Mouse (Mus musculus) ovary, adult 18-20 months (tissue): Measurements from ENCODE around the gene Ccdc194.
"Not testable (repeated sequence)": the region's sequence is repeated elsewhere in the genome, so short reads cannot be mapped to it uniquely, and the experiment has no call there.

Source experiments
- DNase-seq: peaks from one replicate; pipeline ENCODE4 v3.0.0; 2022; ENCODE audit warnings: low spot score, mixed read lengths

Ccdc194 gene

DNA sequence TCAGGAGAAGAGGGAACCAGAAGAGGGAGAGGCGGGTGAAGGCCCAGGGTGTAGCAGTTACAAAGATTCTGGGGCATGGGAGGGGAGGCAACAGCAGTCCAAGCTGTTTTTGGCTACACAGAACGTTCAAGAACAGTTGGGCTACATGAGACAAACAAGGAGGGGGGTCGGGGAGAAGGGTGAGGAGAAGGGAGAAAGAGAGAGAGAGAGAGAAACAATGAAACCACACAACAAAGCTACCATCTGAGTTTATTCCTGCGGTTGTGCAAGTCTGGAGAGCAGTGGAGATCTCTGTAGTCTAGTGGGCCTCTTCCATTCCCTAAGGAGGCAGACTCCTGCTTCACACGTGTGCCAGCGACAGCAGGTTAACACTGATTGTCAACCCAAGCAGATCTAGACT is 28.5 kb upstream of the Ccdc194 start:
- DNase-seq = no peak

DNA sequence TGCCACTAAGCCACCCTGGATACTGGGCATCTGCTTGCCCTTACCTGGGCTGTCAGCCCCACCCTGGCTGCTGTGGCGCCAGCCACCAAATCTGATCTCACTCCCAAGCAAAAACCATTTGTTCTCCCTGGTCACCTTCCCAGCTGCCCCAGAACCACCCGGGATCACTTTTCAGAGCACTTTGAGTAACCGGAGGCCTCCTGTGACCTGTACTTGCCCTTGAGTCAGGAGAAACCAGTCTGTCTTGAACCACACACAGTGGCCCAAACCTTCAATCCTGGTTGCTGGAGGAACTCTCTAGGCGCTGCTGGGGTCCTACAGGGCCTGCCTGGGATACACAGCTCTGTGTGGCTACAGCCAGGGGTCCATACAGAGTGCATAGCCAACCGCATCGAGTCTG is 27.3 kb upstream of the Ccdc194 start:
- DNase-seq = no peak

DNA sequence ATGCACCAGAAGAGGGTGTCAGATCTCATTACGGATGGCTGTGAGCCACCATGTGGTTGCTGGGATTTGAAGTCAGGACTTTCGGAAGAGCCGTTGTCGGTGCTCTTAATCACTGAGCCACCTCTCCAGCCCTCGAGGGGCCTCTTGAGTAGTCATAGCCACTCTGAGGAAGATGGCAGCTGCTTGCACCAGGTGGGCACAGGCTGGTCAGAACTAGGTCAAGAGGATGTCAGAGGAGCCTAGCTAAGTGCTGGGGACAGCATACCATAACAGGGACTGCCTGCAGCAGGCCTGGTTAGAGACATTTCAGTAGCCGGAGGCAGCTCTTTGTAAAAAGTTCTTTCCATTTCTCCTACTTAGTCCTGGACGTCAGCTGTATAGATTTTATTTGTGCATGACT is 25.2 kb upstream of the Ccdc194 start:
- no peak for DNase-seq

DNA sequence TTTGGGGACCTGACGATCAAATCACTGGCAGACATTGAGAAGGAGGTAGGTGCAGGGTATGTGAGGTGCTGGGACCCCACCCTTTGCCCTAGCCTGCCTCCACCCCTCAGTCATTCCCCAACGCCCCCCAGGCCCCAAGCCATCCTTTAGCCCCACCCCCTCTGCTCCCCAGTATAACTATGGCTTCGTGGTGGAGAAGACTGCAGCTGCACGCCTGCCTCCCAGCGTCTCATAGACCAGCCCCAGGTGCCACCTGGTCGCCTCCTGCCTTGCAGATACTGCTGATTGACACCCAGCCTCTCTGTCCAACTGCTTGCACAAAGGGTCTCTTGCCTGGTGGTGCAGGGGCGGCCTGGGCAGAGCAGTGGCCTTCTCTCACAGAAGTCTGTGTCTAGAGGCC is 22.1 kb upstream of the Ccdc194 start:
- no peak for DNase-seq

DNA sequence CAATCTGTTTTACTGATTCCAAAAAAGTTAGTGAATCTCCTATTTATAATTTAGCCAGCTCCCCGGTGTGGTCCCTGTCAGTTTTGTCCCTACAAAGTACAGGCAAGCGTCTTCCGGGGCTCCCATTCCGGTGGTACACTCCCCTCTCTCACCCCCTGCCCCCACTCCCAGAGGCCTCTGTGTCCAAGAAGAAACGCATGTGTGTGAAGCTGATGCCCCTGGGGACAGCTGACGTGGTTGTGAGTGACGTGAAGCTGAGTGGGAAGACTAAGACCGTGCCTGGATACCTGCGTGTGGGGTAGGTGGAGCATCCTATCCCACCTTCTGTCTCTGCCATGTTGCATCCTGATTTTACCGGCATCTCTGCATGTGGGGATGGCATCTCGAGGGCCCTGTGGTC is 19.5 kb upstream of the Ccdc194 start:
- DNase-seq = no peak

DNA sequence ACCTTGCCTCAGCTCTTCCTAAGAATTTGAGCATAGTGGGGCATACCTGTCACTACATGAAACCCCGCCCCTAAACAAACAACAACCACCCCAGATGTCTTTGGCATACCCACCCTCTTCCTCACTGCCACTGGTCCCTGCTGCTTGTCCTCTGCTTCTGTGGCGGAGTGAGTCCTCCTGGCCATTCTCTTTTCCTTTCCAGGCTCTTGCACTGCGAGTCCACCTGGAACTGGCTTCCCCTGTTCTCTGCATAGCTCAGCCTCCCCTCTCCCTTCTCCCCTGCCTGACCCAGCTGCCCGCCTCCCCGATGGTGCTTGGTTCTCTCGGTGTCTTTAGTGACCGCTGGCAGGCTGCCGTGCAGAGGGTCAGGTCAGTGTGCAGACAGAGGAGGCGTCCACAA is 18.2 kb upstream of the Ccdc194 start:
- no peak for DNase-seq

DNA sequence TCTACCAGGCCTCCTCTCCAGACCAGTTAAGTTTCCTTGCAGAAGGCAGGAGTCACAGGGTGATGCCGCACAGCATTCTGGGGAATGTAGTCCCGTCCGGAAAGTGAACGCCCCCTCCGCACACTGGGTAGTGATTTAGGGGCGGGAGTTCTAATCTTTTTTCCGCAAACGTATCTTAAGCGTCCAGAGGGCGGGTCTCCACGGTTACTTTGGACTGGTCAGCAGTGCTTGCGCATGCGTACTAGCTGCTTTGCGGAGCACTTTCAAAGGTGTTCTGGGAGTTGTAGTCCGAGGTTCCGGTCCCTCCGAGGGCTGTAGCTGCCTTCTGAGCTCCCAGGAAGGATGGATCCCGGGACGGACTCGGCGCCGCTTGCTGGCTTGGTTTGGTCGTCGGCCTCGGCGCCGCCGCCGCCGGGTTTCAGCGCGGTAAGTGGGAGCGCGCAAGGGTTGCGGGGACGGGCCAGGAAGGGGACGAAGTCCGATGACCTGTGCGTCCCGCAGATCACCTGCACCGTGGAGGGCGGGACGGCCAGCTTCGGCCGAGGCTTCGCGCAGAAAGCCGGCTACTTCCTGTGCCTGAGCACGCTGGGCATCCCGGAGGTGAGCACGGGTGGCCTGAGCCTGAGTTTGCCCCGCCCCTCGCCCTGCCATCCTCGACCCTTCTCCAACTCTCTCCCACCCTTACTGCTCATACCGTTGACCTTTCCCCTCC is 17.3 kb upstream of the Ccdc194 start, which contains the start of gene Mvb12a:
Gene Mvb12a (plus strand): TSS at position 291 of the 712 bp plus-strand sequence.
- peak; percentile 98 for DNase-seq

DNA sequence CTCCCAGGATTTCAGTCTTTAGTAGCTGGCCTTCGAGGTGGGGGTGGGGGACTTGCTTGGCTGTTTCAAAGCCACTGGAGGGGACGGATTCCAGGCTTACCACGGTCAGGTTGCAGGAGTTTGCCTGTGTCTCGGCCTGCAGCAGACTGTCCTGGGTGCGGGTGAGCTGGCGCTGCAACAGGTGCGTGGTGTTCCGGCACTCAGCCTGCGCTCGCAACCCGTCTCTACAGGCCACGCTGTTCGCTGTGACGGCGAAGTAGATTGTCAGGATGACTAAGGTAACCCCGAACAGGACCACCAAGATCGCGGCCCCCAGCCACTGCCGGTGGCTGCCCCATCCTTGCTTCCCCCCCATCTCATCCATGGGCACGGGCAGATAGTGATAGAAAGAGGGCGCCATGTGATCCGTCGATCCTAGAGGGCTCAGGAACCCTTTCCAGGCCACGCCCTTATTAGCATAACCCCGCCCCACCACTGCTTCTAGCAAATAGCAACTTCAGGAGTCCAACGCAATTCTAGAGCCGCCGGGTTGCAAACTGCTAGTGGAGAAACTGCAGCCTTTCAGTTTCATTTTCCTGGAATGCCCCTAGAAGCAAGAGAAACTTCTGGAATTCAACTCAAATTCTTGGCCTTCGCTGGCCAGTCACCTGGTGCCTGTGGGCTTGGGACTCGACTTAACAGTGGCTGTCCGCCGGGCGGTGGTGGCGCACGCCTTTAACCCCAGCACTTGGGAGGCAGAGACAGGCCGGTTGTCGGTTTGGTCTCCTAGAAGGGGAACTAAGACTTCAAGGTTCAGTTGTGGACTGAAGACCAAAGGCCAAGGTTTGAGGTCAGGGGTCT is 11.7 kb upstream of the Ccdc194 start, which contains the start of gene Bst2:
Gene Bst2 (minus strand): TSS at position 429 of the 840 bp plus-strand sequence.
- peak; percentile 89 for DNase-seq

DNA sequence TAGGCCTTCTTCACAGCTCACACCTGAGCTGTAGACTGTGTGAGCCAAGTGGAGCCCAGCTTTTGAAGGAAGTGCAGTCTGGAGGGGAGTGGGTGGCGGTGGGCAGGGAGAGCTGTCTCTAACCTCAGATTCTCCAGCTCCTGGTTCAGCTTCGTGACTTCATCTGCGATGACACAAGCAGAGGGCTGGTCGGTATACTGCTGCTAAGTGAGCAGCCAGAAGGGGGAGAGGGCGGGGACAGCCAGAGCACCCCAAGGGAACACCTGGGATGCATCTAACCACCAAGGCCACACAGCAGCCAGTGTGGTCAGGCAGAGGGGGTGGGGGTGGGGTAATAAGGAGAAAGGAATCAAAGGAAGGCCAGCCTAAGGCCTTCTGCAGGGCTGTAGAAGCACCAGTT is 10.2 kb upstream of the Ccdc194 start:
- DNase-seq = peak; percentile 49

DNA sequence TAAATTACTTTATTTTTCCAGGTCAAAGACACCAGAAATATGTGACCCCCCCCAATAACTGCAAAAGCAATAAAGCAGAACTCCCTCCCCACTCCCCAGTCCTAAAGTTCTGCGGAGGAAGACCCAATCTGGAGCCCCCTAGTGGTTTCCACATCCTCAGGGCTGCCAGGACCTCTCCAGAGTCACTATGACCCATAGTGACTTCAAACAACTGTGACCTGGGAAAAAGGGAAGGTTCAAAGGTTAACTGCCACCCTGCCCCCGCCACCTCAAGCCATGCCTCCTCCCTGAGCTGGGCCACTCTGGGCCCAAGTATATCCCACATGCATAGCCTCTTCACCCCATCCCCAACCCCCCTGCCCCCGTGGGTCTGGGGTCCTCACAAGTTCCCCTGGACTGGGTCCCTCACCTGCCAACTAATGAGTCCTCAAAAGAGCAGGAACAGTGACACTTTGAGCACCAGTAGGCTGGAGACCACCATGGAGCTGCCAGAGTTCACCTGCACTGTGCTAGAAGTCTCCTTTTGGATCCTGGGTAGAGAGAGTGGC is 8.8 kb upstream of the Ccdc194 start:
- no peak for DNase-seq

DNA sequence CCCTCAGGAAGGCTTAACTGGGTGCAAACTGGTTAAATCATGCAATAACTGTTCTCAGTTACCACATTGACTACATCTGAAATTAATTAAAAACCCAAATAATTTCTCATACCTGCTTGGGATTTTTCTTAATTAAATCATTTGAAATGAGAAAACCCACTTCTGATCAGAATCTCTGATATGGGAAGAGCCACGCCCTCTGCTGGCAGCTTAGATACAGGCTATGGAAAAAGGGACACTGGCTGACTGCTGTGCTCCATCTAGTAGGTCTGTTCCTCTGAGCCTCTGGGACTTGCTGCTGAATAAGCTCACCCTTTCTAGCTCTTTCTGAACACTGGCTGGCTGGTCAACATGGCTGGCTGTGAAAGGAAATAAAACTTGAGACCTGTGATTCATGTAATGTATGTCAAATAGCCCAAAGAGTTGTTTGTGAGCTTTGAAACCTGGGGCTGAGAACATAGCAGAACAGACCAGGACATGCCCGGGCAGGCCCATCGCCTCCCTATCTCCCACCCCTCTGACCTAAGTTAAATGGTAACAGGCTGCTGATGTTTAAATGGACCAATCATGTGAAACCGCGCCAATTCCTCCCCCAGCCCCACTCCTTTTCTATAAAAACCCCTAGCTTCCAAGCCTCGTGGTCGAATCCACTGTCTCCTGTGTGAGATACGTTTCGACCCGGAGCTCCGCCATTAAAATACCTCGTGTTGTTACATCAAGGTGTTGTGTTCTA is 5.4 kb upstream of the Ccdc194 start:
- DNase-seq = not testable (repeated sequence)

DNA sequence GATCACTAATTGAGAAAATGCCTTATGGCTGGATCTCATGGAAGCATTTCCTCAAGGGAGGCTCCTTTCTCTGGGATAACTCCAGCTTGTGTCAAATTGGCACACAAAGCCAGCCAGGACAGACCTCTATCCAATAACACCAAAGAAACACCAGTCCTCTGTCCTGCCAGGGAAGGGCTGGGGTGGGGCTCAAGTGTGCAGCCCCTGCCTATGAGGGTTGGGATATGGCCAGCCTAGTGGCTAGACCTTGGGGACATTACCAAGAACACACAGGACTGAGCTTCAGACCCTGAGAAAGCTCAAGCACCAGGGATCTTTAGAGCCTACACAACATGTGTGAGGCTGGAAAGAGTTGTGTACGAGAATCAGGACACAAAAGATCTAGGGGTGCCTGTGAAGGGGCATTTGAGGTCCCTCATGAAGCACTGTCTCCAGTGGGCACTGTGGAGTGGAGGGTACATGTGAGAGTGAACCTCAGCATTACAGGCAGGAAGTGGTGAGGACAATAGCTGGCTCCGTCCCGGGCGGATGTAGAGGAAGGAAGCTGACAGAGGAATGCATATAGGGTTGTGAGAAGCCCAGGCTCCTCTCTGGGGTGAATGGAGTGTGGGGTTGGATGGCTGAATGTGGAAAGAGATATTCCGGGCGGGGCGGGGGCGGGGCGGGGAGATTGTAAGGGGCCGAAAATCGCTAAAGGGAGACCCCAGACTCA is 3.0 kb upstream of the Ccdc194 start:
- DNase-seq = no peak

DNA sequence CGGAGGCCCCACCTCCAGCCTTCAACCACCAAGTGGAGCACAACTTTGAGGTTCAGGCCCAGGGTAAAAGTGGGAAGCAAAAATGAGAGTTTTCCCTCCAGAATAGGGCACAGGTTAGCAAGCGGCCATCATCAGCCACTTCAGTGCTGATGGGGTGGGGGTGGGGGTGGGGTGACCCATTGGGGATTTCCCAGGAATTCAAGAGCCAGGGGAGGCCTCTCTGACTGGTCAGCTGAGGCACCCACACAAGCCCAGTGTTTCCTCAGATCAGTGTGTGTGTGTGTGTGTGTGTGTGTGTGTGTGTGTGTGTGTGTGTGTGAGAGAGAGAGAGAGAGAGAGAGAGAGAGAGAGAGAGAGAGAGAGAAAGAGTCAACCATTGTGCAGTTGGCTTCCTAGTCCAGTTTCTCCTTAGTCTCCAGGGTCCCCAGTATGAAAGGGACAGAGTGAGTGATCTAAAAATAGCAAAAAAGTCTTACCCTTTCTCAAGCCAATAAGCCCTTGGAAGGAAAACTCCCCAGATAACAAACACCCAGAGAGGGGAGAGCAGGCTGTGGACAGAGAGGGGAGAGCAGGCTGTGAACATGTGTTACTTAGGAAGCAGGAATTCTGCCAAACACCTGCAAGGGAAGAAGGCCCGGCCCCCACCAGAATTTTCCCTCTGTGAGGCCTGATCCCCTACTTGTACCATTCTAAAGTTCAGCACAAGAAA is 1.8 kb upstream of the Ccdc194 start:
- DNase-seq = no peak

DNA sequence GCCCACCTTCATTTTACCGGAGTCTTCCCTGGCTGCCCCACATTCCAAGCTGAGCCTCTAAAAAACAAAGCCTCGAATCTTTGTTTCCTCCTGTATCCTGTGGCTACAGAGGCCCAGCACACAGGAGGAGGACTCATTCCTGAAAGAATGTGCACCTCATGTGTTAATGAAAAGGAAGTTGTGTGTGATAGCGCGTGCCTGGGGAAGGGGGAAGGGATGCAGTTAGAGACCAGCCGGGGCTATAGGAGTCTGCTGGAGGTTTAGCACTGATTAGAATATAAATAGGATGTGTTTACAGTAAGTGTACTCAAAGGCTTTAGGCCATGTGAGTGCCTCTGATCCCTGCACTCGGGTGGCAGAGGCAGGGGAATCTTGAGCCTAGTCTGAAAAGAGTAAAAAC is 761 bp upstream of the Ccdc194 start:
- no peak for DNase-seq

DNA sequence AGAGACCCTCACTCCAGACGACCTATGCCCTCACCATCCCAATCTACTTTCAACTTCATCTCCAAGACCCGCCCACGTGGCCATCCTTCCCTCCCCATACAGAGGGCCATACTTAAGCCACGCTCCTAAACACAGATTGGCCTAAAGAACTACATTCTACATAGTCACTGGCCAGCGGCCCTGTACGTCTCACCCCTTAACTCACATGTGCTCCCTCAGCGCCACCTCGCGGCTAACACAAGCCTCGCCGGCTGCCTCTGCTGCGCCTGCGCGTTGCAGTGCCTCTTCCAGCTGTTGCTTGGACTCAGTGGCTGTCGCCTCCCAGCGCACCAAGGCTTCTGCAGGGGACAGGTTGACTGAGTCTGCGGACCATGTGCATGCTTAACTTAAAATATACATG is 3.9 kb downstream of the Ccdc194 start:
- DNase-seq = peak; percentile 87

DNA sequence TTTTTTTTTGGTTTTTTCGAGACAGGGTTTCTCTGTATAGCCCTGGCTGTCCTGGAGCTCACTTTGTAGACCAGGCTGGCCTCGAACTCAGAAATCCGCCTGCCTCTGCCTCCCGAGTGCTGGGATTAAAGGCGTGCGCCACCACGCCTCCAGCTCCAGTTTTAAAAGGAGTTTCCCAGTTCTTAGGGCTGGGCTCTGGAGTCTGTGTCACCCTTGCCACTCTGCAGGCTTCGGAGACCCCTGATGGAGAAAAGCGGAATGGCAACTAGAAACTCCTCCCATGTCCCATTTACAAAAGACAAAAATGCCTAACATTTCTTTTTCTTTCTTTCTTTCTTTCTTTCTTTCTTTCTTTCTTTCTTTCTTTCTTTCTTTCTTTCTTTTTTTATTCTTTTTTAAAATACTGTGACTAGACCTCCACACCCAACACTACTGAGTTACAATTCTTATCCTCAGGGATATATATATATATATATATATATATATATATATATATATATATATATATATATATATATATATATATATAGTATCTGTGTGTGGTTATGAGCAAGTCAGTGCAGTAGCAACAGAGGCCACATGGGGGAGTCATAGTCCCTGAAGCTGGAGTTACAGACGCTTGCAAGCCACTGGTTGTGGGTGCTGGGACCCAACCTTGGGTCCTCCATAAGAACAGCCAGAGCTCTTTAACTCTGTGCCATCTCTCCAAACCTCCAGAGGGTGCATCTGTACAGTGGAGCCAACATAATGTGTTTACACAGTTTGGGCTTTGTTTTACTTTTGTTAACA is 6.3 kb downstream of the Ccdc194 start:
- DNase-seq = not testable (repeated sequence)

DNA sequence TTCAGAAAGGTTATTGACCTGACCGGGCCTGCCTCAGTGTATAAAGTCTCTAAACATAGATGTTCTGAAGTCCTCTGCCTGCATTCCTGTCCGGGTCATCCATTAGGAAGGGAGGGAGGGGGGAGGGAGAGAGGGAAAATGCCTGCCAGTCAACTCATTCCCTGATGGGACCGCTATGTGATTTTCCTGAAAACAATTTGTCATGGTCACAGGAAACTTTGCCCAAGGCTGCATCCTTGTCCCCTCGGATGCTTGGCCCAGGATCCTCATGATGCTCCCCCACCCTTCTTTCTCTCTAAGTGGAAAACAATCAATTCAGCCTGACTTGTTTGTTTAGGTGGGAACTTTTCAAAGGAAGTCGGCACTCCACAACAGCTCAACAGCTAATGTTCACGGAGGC is 8.7 kb downstream of the Ccdc194 start:
- no peak for DNase-seq

DNA sequence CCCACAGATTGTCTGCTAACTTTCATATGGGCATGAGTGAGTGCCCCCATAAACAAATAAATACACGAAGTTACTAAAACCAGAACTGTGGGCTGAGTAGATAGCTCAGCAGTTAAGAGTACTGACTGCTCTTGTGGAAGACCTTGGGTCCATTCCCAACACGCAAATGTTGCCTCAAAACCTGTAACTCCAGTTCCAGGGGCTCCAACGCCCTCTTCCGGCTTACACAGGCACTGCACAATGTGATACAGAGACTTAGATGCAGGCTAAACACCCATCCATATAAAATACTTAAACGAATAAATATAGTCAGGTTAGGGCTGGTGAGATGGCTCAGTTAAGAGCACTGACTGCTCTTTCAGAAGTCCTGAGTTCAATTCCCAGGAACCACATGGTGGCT is 10.5 kb downstream of the Ccdc194 start:
- no peak for DNase-seq

DNA sequence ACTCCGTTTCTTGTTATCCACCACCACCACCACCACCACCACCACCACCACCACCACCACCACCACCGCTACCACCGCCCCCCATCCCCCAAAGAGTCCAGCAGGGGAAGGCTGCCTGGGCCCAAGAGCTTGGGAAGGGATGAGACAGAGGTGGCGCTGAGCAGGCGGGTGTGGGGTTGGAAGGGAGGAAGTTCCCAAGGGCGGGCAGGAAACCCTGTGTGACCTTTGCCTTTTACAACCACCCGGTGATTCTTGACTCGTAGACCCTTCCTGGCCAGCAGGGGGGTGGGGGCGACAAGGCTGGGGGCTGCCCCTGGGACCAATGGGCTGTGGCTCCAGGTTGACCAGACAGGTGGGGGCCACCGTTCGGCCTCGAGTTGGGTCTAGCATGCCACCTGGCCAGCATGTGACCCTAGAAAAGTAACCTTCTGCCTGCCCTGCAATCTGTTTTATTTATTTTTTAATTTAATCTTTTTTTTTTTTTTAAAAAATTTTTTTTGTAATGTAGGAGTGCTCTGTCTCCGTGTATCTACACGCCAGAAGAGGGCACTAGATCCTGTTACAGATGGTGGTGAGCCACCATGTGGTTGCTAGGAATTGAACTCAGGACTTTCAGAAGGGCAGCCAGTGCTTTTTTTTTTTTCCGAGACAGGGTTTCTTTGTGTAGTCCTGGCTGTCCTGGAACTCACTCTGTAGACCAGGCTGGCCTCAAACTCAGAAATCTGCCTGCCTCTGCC is 12.3 kb downstream of the Ccdc194 start:
- no peak for DNase-seq

DNA sequence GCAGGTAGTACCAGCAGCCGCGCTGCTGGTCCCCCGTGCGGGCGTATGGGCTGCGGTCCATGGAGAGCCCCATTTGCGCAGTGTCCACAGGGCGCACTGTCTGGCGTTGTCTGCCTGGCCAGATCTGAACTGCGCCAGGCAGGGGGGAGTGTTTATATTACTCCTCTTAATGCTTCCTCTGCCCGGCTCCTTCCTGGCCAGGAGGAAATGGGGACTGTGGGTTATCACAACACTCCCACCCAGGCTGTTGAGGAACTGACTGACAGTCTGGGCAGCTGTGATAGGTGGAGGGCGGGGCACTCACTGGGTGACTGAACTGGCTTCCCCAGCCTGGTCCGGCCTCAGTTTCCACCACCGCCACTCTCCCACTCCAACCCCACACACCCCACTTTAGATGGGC is 13.9 kb downstream of the Ccdc194 start, which contains the start of gene Plvap:
Gene Plvap (minus strand): TSS at position 109 of the 400 bp plus-strand sequence.
- DNase-seq = no peak
